Mouse (Mus musculus) lung, postnatal 0 days (tissue): Measurements from ENCODE around the gene Kmo.

ENCODE experiments used
- CTCF ChIP-seq: IDR thresholded peaks from 2 replicates; pipeline ENCODE4 v1.5.1; 2016; ENCODE audit warnings: antibody characterized with exemption, mild to moderate bottlenecking
- EP300 ChIP-seq: IDR thresholded peaks from 2 replicates; pipeline ENCODE4 v1.6.1; 2016; ENCODE audit warnings: antibody characterized with exemption, mild to moderate bottlenecking, control low read depth

DNA sequence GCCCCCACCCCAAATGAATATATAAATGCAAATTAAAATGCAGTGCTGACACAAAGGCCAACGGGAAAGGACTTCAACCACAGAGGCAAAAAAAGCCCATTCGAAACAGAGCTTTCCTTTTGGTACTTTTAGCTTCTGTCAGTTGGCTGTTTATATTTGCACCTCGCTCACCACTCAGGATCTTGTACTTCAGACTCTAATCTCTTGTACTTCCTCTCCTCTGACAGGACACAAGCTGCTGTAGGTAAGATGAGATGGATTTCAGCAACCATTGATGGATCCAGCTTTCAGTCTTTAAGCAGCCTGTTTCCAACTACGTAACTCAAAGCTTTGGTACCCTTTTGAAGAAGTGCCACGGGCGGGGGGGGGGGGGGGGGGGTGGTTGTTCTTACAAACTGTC, 60.8 kb downstream of the Kmo start:
- TF ChIP-seq CTCF (no peak), EP300 (no peak)
